ENCODE assay signal across 5 mouse cellular contexts in the genomic region with DNA sequence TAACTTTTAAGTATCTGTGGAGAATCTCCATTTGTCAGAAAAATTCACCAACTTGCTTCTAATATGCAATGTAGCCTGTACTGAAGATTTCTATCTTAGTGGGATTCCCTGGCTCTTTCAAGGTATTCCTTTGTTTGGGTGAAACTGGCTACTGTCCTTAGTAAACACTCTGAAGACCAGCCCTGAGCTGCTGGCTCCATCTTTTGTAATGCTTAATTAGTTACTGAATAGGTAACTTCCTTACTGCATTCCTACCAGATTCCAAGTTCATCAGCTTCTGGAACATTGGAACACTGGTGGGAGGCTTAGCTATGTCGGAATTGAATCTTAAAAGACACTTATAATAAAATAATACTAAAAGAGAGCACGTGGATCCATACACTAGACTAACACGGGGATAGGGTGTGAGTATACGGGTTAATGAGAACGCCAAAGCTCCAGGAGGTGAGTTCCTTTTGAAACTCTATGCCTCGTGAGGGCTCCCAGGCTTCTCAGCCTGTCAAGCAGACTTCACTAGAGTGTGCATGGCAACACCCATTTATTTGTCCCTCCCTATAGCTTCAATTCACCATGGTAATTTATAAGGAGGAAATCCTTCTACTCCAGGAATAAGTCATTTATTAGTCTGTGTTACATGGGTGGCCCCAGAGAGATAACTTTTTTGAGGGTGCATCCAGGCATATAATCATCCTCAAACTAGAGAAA.
DNase-seq lines count a peak whose midpoint lies in the region; TF ChIP-seq lines count a peak whose summit lies in the region.
"Not testable (repeated sequence)": the region's sequence is repeated elsewhere in the genome, so short reads cannot be mapped to it uniquely, and the experiment has no call there.

No protein-coding gene starts in this region.

- in situ Hi-C loops in ES-E14 (cut with MboI; ENCODE audit: low sequenced_read_pairs in 2 of 2, unreplicated experiment in 2 of 2): not testable (repeated sequence)

- H3K27me3 ChIP-seq in ES-Bruce4 (ENCODE audit: control insufficient read depth, insufficient read depth, low read length, poor library complexity, severe bottlenecking); kidney, adult 2 months (replicated peaks; ENCODE audit: control insufficient read depth, insufficient read depth, low read length): not testable (repeated sequence)

- H3K9me3 ChIP-seq in ES-Bruce4 (replicated peaks; ENCODE audit: control insufficient read depth, insufficient read depth, low read length, poor library complexity, severe bottlenecking): peaks cover 24% of the 10 kb centered on the region
- not testable (repeated sequence) for H3K9me3 ChIP-seq in ES-E14 (ENCODE audit: control insufficient read depth, insufficient read depth, low read depth, low read length)

- H3K4me1 ChIP-seq in ES-Bruce4 (ENCODE audit: control insufficient read depth, insufficient read depth, low read length); kidney, adult 2 months (ENCODE audit: control insufficient read depth, insufficient read depth, low read length): not testable (repeated sequence)
- H3K4me1 ChIP-seq in ES-E14 (ENCODE audit: control insufficient read depth in 2 of 2, insufficient read depth in 2 of 2, low read length in 2 of 2, poor library complexity in 1 of 2): peaks cover 9 to 11% of the 10 kb centered on the region in 2 experiments

- not testable (repeated sequence) for TF ChIP-seq CTCF in ES-Bruce4 (IDR thresholded peaks at IDR 0.05; ENCODE audit: low read depth, low read length); kidney, adult 2 months (conservative IDR thresholded peaks at IDR 0.05; ENCODE audit: insufficient read depth, insufficient read length, low read depth, low read length)

- H3K27ac ChIP-seq in ES-Bruce4 (ENCODE audit: insufficient read depth, low read length) (peak overlapping the region; percentile 89), ES-E14 (ENCODE audit: insufficient read depth, low read depth, low read length, poor library complexity, severe bottlenecking) (peak overlapping the region; percentile 93)
- not testable (repeated sequence) for H3K27ac ChIP-seq in kidney, adult 2 months (ENCODE audit: insufficient read depth, low read depth, low read length)

- TF ChIP-seq EP300 in ES-Bruce4 (IDR thresholded peaks at IDR 0.05; ENCODE audit: insufficient read depth, low read depth, low read length): not testable (repeated sequence)

- TF ChIP-seq POLR2A in ES-Bruce4 (IDR thresholded peaks at IDR 0.05; ENCODE audit: insufficient read depth, low read length); kidney, adult 2 months (IDR thresholded peaks at IDR 0.05; ENCODE audit: low read depth, low read length): not testable (repeated sequence)

- not testable (repeated sequence) for H3K4me3 ChIP-seq in ES-Bruce4 (ENCODE audit: low read depth, low read length); ES-E14 (ENCODE audit: insufficient read depth in 1 of 2, low read depth in 1 of 2, low read length in 2 of 2, poor library complexity in 1 of 2, severe bottlenecking in 1 of 2); kidney, adult 2 months (ENCODE audit: insufficient read depth, low read depth, low read length)

- not testable (repeated sequence) for H3K9ac ChIP-seq in ES-Bruce4 (ENCODE audit: low read depth, poor library complexity, severe bottlenecking); ES-E14 (ENCODE audit: insufficient read depth, low read depth, low read length, poor library complexity, severe bottlenecking)

- 59% methylated on average over 6 of the region's 6 CpGs for WGBS in kidney, adult 2 months

- DNase-seq in ES-E14 (ENCODE audit: low read depth, low spot score) (peak; percentile 40), ZHBTc4 (ENCODE audit: low read depth, low spot score) (peak; percentile 84)
- peak; percentile 63 for DNase-seq in kidney, adult 2 months
- DNase-seq in kidney, adult 9 months: peak; percentile 61

- not testable (repeated sequence) for H3K36me3 ChIP-seq in ES-Bruce4 (ENCODE audit: control insufficient read depth, insufficient read depth, low read length, poor library complexity, severe bottlenecking); ES-E14 (ENCODE audit: control insufficient read depth, insufficient read depth, low read length, poor library complexity, severe bottlenecking); kidney, adult 2 months (ENCODE audit: control insufficient read depth, insufficient read depth, low read length)
